Mouse (Mus musculus): Measurements from ENCODE around the gene Ercc6l2.
"Not testable (repeated sequence)": the region's sequence is repeated elsewhere in the genome, so short reads cannot be mapped to it uniquely, and the experiment has no call there.

The Ercc6l2 gene

GRCm38 (mm10) chr13:63879864-63880141 lies 64.8 kb downstream of the Ercc6l2 start:
- DNase-seq (ENCODE audit: low read depth, low spot score) = no peak

DNA sequence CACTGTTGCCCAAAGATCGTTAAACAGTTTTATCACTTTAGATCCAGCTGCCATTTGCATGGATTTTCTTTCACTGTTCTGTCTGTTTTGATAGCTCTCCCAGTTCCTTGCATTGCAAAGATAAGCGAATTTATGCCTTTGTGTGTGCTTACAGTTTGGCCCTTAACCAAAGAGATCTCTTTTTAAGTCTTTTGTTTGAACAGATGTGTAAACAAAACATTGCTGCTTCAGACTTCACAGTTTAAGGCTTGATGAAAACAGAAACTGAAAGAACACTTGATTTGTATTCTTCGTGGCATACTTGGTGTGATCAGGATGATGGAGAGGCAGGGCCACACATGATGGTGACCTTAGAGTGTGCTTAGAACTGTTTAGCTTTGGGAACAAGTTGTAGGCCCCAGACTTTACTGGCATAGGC lies 70.5 kb downstream of the Ercc6l2 start:
- no peak for DNase-seq (ENCODE audit: low read depth, low spot score)

GRCm38 (mm10) chr13:63886429-63887052 lies 71.5 kb downstream of the Ercc6l2 start:
- no peak for DNase-seq (ENCODE audit: low read depth, low spot score)

GRCm38 (mm10) chr13:63900679-63901302 lies 85.8 kb downstream of the Ercc6l2 start:
- DNase-seq (ENCODE audit: low read depth, low spot score) = no peak

- DNase-seq (ENCODE audit: low read depth, low spot score) = peak; percentile 79
These were observed 86.3 kb downstream of the Ercc6l2 start for GRCm38 (mm10) chr13:63901303-63901713.

- peak; percentile 85 for DNase-seq (ENCODE audit: low read depth, low spot score)
These were observed 86.9 kb downstream of the Ercc6l2 start for GRCm38 (mm10) chr13:63901714-63902597.

GRCm38 (mm10) chr13:63906516-63906915 lies 91.5 kb downstream of the Ercc6l2 start:
- DNase-seq (ENCODE audit: low read depth, low spot score) = peak; percentile 82

DNA sequence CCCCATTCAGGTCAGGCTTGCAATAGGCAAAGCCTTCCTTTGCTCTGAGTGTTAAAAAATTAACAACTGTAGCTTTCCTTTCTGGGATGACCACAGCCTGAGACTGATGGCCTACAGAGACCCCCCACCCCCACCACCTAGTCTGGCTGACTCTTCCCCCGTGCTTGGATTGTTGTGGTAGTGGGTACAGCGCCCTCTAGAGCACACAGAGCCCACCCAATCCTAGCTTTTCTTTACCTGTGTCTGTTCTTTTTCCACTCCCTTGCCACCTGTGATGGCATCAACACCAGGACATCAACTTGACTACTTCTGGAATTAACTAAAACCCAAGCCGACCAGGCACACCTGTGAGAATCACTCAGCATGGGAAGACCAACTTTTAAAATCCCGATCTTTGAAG lies 92.4 kb downstream of the Ercc6l2 start:
- DNase-seq (ENCODE audit: low read depth, low spot score) = no peak

DNA sequence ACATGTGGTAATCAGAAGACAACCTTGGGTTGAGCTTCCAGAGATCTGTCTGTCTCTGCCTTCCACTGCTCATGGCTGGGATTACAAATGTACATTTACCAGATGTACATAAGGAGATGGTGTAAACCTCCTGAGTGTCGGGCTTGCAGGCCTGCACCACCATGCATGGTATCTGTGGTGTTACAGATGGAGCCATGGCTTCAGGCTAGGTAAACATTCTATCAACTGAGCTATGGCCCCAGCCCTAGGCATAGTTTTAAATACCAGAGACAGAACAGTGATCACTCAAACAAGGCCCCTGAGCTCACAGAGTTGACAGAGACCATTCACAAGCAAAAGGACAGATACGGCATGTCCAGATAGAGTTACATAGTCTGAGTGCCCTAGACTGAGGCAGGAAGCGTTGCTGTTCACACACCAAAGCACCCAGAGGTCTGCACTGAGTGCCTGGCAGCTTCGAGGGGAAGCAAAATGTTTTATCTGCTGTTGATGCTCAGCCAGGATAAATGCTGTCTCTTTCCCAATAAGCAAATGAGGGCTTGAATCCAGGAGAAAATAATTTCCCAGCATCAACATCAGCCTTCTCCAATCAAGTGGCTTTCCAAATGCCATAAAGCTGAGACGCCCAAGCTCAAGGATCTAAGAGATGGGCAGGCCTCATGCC lies 95.2 kb downstream of the Ercc6l2 start:
- no peak for DNase-seq (ENCODE audit: low read depth, low spot score)

GRCm38 (mm10) chr13:63911617-63912016 lies 96.6 kb downstream of the Ercc6l2 start:
- no peak for DNase-seq (ENCODE audit: low read depth, low spot score)

DNA sequence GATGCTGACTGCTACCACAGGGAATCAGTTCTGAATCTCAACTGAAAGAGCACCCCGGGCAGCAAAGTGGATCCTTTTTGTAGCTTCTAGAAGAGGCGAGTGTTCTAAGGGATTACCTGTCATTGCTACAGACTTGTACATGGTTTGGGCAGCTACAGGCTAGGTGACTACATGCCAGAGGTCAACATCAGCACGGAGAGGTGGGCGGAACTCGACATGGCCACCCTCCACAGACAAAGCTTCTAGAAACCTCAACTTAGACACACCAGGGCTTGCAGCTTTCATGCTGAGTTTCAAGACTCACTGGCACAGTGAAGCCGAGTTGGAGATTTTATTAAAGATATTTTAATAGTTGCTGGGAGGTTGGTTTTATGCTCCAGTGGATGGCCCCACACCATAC lies 98.1 kb downstream of the Ercc6l2 start:
- DNase-seq (ENCODE audit: low read depth, low spot score) = no peak

DNA sequence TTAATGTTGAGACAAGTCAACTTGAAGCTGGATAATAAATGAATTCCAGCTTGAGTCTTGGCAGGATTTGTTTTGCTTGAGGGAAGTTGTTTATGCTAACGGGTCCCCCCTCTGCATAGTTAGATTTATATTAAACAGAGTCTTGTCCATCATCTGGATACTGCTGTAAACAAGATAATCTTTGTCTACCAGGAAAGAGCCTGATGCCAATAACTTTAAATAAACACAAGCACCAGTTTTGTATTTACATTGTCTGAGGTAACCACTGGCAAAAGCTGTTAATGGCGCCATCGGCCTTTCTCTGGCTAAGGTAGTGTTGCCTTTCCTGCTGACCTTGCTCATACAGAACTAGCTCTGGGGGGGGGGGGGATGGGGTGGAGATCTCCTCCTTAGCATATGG lies 100.1 kb downstream of the Ercc6l2 start:
- DNase-seq (ENCODE audit: low read depth, low spot score) = no peak

- DNase-seq (ENCODE audit: low read depth, low spot score) = no peak
These were observed 100.6 kb downstream of the Ercc6l2 start for GRCm38 (mm10) chr13:63915684-63916083.

DNA sequence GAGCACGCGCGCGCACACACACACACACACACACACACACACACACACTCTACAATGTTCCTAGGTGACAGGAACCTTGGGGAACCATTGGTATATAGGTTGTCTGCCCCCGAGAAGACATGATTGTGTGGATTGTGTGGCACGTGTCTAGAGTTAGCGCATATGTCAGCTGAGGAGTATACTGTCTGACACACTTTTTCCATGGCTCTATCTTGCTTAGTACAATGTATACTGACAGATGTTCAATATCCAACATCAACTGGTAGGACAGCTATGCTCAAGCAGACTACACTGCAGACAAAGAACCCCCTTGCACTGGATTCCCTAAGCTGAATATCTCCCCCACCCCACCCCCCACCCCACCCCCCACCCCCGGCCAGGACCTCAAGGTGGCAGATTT lies 101.5 kb downstream of the Ercc6l2 start:
- no peak for DNase-seq (ENCODE audit: low read depth, low spot score)

GRCm38 (mm10) chr13:63917198-63917767 lies 102.2 kb downstream of the Ercc6l2 start:
- peak; percentile 90 for DNase-seq (ENCODE audit: low read depth, low spot score)

GRCm38 (mm10) chr13:63917776-63918621 lies 103.0 kb downstream of the Ercc6l2 start:
- DNase-seq (ENCODE audit: low read depth, low spot score) = peak; percentile 71

DNA sequence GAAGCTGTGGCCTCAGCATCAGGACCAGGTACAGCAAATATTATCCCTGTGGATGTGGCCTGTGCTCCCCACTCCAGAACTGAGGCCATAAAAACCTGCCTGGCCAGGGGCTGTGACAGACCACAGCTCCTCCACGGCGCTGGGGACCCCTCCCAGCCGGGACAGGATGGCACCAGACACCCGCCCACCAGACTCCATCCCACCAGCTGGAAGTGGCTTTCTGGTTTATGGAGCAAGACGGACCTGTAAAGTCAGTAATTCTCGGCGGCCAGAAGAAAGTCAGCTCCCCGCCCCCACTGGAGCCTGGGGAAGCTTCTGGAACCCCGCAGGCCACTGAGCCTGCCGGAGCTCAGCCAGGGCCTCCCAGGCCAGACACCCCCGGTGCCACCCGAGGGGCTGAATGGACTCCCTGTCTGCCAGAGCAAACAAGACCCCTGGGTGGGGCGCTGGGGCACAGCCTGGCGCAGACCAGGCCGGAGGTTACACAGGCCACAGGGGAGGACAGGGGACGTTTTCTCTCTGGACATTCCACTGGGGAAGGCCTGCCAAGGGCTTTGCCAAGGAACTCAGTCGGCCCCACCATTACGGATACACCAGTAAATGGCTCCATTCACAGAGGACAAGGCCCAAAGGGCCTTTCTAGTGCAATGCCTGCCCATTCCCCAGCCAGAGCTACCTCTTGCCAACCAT lies 103.8 kb downstream of the Ercc6l2 start:
- peak; percentile 92 for DNase-seq (ENCODE audit: low read depth, low spot score)

DNA sequence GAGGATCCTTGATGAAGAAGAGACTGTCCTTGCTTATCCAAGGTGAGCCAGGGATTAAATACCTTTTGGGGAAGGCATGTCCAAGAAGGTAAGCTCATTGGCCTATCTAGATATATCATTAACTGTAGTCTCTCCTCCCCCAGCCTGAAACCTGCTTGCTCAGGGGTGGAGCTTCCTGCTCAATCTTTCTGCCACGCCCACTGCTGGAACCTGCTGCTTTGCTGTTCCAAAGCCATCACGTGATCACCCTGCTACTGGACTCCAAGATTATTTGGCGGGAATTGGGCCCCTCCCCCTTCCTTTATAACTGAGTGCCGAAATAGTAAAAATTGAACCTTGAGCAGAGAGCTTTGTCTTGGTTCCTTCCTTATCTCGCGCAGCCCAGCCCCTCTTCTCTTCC lies 109.0 kb downstream of the Ercc6l2 start:
- DNase-seq (ENCODE audit: low read depth, low spot score) = not testable (repeated sequence)

- no peak for DNase-seq (ENCODE audit: low read depth, low spot score)
These were observed 112.3 kb downstream of the Ercc6l2 start for GRCm38 (mm10) chr13:63927326-63927725.

DNA sequence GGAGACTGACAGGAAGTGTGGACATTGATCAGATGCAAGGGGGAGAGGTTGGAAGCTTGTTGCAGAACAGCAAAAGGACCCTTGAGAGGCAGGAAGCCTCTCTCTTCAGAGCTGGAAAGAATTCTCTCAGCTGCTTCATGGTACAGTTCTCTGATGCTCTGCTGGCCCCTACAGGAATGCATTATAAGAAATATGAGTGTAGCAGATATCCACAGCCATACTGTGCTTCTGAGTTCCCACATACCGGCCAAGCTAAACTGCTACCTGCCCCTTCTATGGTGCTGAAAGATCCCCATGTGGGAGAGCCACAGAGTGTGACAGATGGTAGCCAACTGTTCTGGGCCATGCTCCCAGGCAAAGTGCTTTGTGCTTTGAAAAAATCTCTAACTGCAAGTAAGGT lies 114.3 kb downstream of the Ercc6l2 start:
- peak; percentile 97 for DNase-seq (ENCODE audit: low read depth, low spot score)
